Mouse (Mus musculus): ENCODE data around the gene Pi4ka. TPM values are rescaled to one million over a fixed set of nuclear protein-coding genes. Genes with fewer than 3 reads are reported as not detected.

The Pi4ka gene
- polyA plus RNA-seq, 1 experiment from 2014 or later, result 56.1 TPM

GRCm38 (mm10) chr16:17331116-17331515, 75.0 kb downstream of the Pi4ka start, which contains the start of gene Serpind1:
Gene Serpind1, plus strand, starts transcription at chr16:17331371.
- no peak for ATAC-seq (replicated peaks)
- Histone ChIP-seq H3K4me3 (no peak within 1 kb of the TSS), H3K27ac (replicated peaks) (no peak within 1 kb of the TSS), H3K4me2 (replicated peaks) (no peak within 1 kb of the TSS), H3K36me3 (peaks cover 8% of the 10 kb centered on the region), H3K27me3 (no peaks in the 10 kb centered on the region), H3K9me3 (no peaks in the 10 kb centered on the region), H3K4me1 (no peaks in the 10 kb centered on the region), H3K9ac (replicated peaks) (no peak within 1 kb of the TSS)
- 76% methylated on average over 2 of the region's 2 CpGs for WGBS

GRCm38 (mm10) chr16:17329848-17330570, 76.1 kb downstream of the Pi4ka start:
- no peak overlapping the region for H3K27ac ChIP-seq (replicated peaks)
- WGBS, result 100% methylated on average over 1 of the region's 1 CpGs

GRCm38 (mm10) chr16:17326064-17326463, 80.0 kb downstream of the Pi4ka start:
- 81% methylated on average over 2 of the region's 2 CpGs for WGBS
- Histone ChIP-seq H3K27ac (replicated peaks) (no peak overlapping the region), H3K27me3 (no peaks in the 10 kb centered on the region), H3K4me3 (no peak overlapping the region), H3K4me2 (replicated peaks) (no peak overlapping the region), H3K9ac (replicated peaks) (no peak overlapping the region), H3K36me3 (peaks cover 43% of the 10 kb centered on the region), H3K4me1 (no peaks in the 10 kb centered on the region), H3K9me3 (no peaks in the 10 kb centered on the region)
- ATAC-seq (replicated peaks), result no peak

More at GRCm38 (mm10) chr16:17329848-17330570, 76.1 kb downstream of the Pi4ka start:
- H3K9ac ChIP-seq (replicated peaks), result no peak overlapping the region
- ATAC-seq (replicated peaks), result no peak
- H3K27me3 ChIP-seq, result no peaks in the 10 kb centered on the region
- no peak overlapping the region for H3K4me3 ChIP-seq
- H3K4me1 ChIP-seq, result no peaks in the 10 kb centered on the region
- no peaks in the 10 kb centered on the region for H3K9me3 ChIP-seq
- H3K4me2 ChIP-seq (replicated peaks), result no peak overlapping the region
- H3K36me3 ChIP-seq, result peaks cover 12% of the 10 kb centered on the region

GRCm38 (mm10) chr16:17324745-17325144, 81.4 kb downstream of the Pi4ka start:
- peaks cover 44% of the 10 kb centered on the region for H3K36me3 ChIP-seq
- no peak for ATAC-seq (replicated peaks)
- H3K27me3 ChIP-seq, result no peaks in the 10 kb centered on the region
- WGBS, result 91% methylated on average over 5 of the region's 5 CpGs
- H3K4me2 ChIP-seq (replicated peaks), result no peak overlapping the region
- H3K9me3 ChIP-seq, result no peaks in the 10 kb centered on the region
- H3K9ac ChIP-seq (replicated peaks), result no peak overlapping the region
- H3K4me3 ChIP-seq, result no peak overlapping the region
- no peak overlapping the region for H3K27ac ChIP-seq (replicated peaks)
- H3K4me1 ChIP-seq, result no peaks in the 10 kb centered on the region

GRCm38 (mm10) chr16:17321481-17321880, 84.6 kb downstream of the Pi4ka start:
- H3K4me3 ChIP-seq, result no peak overlapping the region
- H3K9ac ChIP-seq (replicated peaks), result no peak overlapping the region
- no peaks in the 10 kb centered on the region for H3K4me1 ChIP-seq
- no peak overlapping the region for H3K4me2 ChIP-seq (replicated peaks)
- H3K36me3 ChIP-seq, result peaks cover 69% of the 10 kb centered on the region
- WGBS, result 62% methylated on average over 5 of the region's 5 CpGs
- no peaks in the 10 kb centered on the region for H3K9me3 ChIP-seq
- H3K27me3 ChIP-seq, result no peaks in the 10 kb centered on the region
- H3K27ac ChIP-seq (replicated peaks), result no peak overlapping the region
- no peak for ATAC-seq (replicated peaks)

- Histone ChIP-seq H3K4me1 (no peaks in the 10 kb centered on the region), H3K27ac (replicated peaks) (no peak overlapping the region), H3K36me3 (peaks cover 79% of the 10 kb centered on the region), H3K27me3 (no peaks in the 10 kb centered on the region), H3K4me3 (no peak overlapping the region), H3K9ac (replicated peaks) (no peak overlapping the region), H3K4me2 (replicated peaks) (no peak overlapping the region), H3K9me3 (no peaks in the 10 kb centered on the region)
- no peak for ATAC-seq (replicated peaks)
- 95% methylated on average over 7 of the region's 7 CpGs for WGBS
Observed at GRCm38 (mm10) chr16:17316554-17316953, 89.6 kb downstream of the Pi4ka start.

- no peak overlapping the region for H3K4me2 ChIP-seq (replicated peaks)
- no peak overlapping the region for H3K27ac ChIP-seq (replicated peaks)
- no peaks in the 10 kb centered on the region for H3K27me3 ChIP-seq
- 80% methylated on average over 5 of the region's 5 CpGs for WGBS
- H3K9ac ChIP-seq (replicated peaks), result no peak overlapping the region
- H3K36me3 ChIP-seq, result peaks cover 90% of the 10 kb centered on the region
- no peak overlapping the region for H3K4me3 ChIP-seq
- no peak for ATAC-seq (replicated peaks)
- H3K9me3 ChIP-seq, result no peaks in the 10 kb centered on the region
- no peaks in the 10 kb centered on the region for H3K4me1 ChIP-seq
Observed at GRCm38 (mm10) chr16:17312531-17312930, 93.6 kb downstream of the Pi4ka start.

- Histone ChIP-seq H3K27me3 (no peaks in the 10 kb centered on the region), H3K4me1 (no peaks in the 10 kb centered on the region), H3K36me3 (peaks cover 83% of the 10 kb centered on the region), H3K9me3 (no peaks in the 10 kb centered on the region), H3K27ac (replicated peaks) (no peak overlapping the region), H3K4me2 (replicated peaks) (no peak overlapping the region), H3K4me3 (no peak overlapping the region), H3K9ac (replicated peaks) (no peak overlapping the region)
- WGBS, result 94% methylated on average over 10 of the region's 10 CpGs
- ATAC-seq (replicated peaks), result no peak
Observed at GRCm38 (mm10) chr16:17309036-17309435, 97.1 kb downstream of the Pi4ka start.

- H3K4me3 ChIP-seq, result no peak overlapping the region
- H3K4me1 ChIP-seq, result no peaks in the 10 kb centered on the region
- H3K27ac ChIP-seq (replicated peaks), result no peak overlapping the region
- no peaks in the 10 kb centered on the region for H3K27me3 ChIP-seq
- H3K36me3 ChIP-seq, result peaks cover 81% of the 10 kb centered on the region
- H3K9me3 ChIP-seq, result no peaks in the 10 kb centered on the region
- no peak for ATAC-seq (replicated peaks)
- H3K4me2 ChIP-seq (replicated peaks), result no peak overlapping the region
- H3K9ac ChIP-seq (replicated peaks), result no peak overlapping the region
- 92% methylated on average over 5 of the region's 5 CpGs for WGBS
Observed at GRCm38 (mm10) chr16:17307461-17307860, 98.7 kb downstream of the Pi4ka start.

- Histone ChIP-seq H3K27me3 (no peaks in the 10 kb centered on the region), H3K4me1 (no peaks in the 10 kb centered on the region), H3K9ac (replicated peaks) (no peak overlapping the region), H3K9me3 (no peaks in the 10 kb centered on the region), H3K36me3 (peaks cover 83% of the 10 kb centered on the region), H3K27ac (replicated peaks) (no peak overlapping the region), H3K4me3 (no peak overlapping the region), H3K4me2 (replicated peaks) (no peak overlapping the region)
- no peak for ATAC-seq (replicated peaks)
- WGBS, result 84% methylated on average over 5 of the region's 5 CpGs
Observed at GRCm38 (mm10) chr16:17303521-17304245, 102.4 kb downstream of the Pi4ka start.

GRCm38 (mm10) chr16:17300818-17301217, 105.3 kb downstream of the Pi4ka start:
- Histone ChIP-seq H3K4me2 (replicated peaks) (no peak overlapping the region), H3K27ac (replicated peaks) (no peak overlapping the region), H3K9ac (replicated peaks) (no peak overlapping the region), H3K4me3 (no peak overlapping the region), H3K4me1 (no peaks in the 10 kb centered on the region), H3K36me3 (peaks cover 88% of the 10 kb centered on the region), H3K27me3 (no peaks in the 10 kb centered on the region), H3K9me3 (no peaks in the 10 kb centered on the region)
- ATAC-seq (replicated peaks), result no peak
- WGBS, result 100% methylated on average over 3 of the region's 3 CpGs

- H3K9ac ChIP-seq (replicated peaks), result no peak overlapping the region
- H3K27me3 ChIP-seq, result no peaks in the 10 kb centered on the region
- peaks cover 73% of the 10 kb centered on the region for H3K36me3 ChIP-seq
- H3K27ac ChIP-seq (replicated peaks), result no peak overlapping the region
- WGBS, result 3% methylated on average over 2 of the region's 2 CpGs
- H3K4me2 ChIP-seq (replicated peaks), result no peak overlapping the region
- no peaks in the 10 kb centered on the region for H3K9me3 ChIP-seq
- no peaks in the 10 kb centered on the region for H3K4me1 ChIP-seq
- no peak for ATAC-seq (replicated peaks)
- no peak overlapping the region for H3K4me3 ChIP-seq
Observed at GRCm38 (mm10) chr16:17292751-17293150, 113.4 kb downstream of the Pi4ka start.
